Mouse (Mus musculus): ENCODE results near the gene Zfp319. TPM values are rescaled to one million over a fixed set of nuclear protein-coding genes. Genes with fewer than 3 reads are reported as not detected.

Zfp319 gene
- 20.0 TPM for total RNA-seq (2023)

GRCm38 (mm10) chr8:95331720-95332436 is at the start of gene Zfp319, which contains the start of gene Usb1:
Gene Zfp319 (minus strand): TSS chr8:95331950.
Gene Usb1 (plus strand): TSS chr8:95332284.

GRCm38 (mm10) chr8:95352151-95352870 is 20.6 kb upstream of the Zfp319 start, which contains the start of gene Mmp15:
Gene Mmp15 (plus strand): TSS chr8:95352268.

GRCm38 (mm10) chr8:95310342-95310970 is 21.3 kb downstream of the Zfp319 start, which contains the start of gene Tepp:
Gene Tepp (plus strand): TSS chr8:95310566.

GRCm38 (mm10) chr8:95306431-95306830 is 25.3 kb downstream of the Zfp319 start, which contains the start of gene Cngb1:
Gene Cngb1 (minus strand): TSS chr8:95306585.

Other genes starting within 250 kb of the Zfp319 start
- gene Kifc3, start 129.1 kb downstream of the Zfp319 start, total RNA-seq (2023): 7.6 TPM
- gene Cngb1, start 25.4 kb downstream of the Zfp319 start, total RNA-seq (2023): not detected
- gene Tepp, start 21.4 kb downstream of the Zfp319 start, total RNA-seq (2023): not detected
- 41.3 TPM for gene Usb1, start 334 bp upstream of the Zfp319 start, total RNA-seq (2023)
- gene Mmp15, start 20.3 kb upstream of the Zfp319 start, total RNA-seq (2023): 5.6 TPM
- 70.3 TPM for gene Cfap20, start 102.9 kb upstream of the Zfp319 start, total RNA-seq (2023)
- 73.8 TPM for gene Csnk2a2, start 158.1 kb upstream of the Zfp319 start, total RNA-seq (2023)
- gene Ccdc113, start 202.1 kb upstream of the Zfp319 start, total RNA-seq (2023): not detected
- gene Prss54, start 244.4 kb upstream of the Zfp319 start, total RNA-seq (2023): not detected

Measured in CD4-positive naive resting alpha-beta T cell, adult 76 days (primary cell).